Mouse (Mus musculus): ENCODE data around the gene Samd10.

Samd10 gene

DNA sequence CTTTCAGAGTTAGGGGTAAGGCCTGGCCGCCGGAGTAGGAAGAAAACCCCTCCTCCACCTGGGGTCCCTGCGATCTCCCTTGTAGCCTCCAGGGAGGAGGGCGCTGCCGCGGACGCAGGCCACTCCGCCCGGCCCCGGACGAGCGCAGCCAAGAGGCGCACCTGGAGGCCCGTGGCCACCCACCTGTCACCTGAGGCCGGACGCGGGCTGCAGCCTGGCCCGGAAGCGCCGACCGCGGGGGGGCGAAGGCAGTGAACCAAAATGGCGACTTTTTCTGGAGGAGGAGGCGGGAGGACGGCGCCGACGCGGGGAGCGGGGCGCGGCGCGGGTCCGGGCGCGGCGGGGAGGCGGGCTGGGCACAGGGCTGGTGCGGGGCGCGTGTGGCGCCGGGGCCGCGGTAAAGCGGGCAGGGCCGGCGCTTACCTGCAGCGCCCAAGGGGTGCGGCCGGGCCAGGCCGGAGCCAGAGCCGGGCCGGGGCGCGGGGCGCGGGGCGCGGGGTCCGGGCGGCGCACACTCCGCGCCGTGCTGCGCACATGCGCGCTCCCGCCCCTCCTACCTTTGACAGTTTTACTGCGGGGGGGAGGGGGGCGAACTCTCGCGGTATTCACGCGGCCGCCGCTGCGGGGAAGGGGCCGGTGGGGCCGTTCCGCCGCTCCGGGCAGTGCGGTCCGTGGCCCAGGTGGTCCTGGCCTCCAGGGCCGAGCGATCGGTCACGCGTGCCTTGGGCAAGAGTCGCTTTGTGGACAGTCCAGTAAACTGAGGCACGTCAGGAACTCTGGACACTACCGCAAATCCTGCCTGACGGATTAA lies 6.6 kb downstream of the Samd10 start, which contains the start of gene Zfp512b:
Zfp512b (minus strand) TSS at position 573 of the 811 bp plus-strand sequence.
- peak; percentile 66 for DNase-seq (ENCODE audit: low spot score)

DNA sequence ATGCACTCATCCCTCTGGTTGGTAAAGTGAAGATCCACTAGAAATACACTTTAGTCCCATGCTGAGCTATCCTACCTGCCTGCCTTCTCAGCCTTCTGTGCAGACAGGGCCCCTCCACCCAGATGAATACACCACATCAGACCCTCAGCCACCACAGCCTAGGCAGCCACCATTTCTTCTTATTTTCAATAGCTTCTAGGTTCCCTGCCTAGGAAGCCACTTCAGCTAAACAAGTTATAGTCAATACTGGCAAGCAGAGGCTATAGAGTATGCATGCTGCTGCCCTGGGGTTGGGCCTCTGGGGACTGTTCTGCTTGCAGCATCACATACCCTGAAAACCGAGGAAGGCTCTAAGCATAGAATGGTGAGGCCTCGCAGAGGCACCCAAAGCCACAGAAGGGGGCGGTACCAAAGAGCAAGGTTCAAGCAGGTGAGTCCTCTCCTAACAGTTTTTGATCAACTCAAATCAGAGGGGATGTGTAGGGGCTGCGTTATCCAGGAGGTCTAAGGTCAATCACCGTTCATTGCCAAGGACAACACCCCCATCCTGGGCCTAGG lies 7.4 kb downstream of the Samd10 start, which contains the start of gene Prpf6:
Prpf6 (plus strand) TSS at position 341 of the 558 bp plus-strand sequence.
- no peak for DNase-seq (ENCODE audit: low spot score)

DNA sequence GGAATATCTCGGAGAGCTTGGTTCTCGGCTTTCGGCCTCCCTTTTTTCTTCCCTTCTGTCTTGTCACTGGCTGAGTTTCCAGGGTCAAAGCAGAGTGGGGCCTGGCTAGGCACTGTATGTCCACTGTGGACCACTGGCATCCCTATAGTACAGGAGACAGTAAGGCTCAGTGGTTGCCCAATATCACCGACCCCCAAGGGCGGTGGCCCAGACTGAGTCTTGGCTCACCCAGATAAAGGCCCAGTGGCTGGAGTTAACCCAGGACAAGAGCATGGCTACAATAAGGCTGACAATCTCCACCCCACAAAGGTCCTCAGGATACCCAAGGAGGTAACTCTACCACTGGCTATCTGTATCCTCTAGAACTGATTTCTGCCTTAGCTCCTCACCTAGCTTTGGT lies 8.5 kb downstream of the Samd10 start:
- DNase-seq (ENCODE audit: low spot score), result no peak

DNA sequence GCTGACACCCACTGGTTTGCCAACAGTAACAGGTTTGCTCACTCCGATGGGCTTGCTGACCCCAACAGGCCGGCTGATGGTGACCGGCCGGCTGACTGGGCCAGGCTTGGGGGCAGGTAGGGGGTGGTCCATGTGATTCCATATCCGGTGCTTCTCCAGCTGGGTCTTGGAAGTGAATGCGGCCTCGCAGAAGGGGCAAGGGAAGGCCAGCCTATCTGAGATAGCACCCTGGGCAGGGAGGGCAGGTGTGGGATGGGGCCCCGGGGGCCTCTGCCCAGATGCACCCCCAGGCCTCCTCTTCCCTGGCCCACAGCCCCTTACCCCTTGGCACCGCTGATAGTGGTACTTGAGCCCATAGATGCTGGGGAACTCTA lies 9.3 kb downstream of the Samd10 start:
- no peak for DNase-seq (ENCODE audit: low spot score)

DNA sequence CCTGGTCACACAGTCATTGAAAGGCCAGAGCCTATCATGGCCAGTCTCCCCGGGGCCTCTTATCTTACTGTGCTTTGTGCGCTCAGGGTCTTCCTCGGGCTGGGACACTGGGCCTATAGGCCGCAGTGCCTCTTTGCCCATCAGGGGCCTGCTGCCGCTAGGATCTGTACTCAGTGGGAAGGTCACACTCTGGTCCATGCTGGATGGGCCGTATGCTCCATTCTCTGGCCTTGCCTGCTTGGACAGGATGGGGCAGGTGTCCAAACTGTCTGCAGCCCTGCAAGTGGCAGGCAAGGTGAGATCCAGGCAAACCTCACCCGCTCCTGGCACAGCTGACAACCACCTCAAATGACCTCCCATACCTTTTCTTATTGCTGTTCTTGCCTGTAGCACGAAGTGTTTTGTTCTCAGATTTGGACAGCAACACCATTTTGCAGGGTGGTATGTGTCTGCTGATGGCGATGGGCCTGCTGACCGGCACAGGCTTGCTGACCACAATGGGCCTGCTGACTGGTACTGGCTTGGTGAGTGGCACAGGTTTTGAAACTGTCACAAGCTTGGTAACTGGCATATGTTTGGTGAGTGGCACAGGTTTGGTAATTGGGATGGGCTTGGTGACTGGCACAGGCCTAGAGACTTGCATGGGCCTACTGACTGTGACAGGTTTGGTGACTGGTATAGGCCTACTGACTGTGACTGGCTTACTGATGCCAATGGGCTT lies 9.8 kb downstream of the Samd10 start:
- no peak for DNase-seq (ENCODE audit: low spot score)

DNA sequence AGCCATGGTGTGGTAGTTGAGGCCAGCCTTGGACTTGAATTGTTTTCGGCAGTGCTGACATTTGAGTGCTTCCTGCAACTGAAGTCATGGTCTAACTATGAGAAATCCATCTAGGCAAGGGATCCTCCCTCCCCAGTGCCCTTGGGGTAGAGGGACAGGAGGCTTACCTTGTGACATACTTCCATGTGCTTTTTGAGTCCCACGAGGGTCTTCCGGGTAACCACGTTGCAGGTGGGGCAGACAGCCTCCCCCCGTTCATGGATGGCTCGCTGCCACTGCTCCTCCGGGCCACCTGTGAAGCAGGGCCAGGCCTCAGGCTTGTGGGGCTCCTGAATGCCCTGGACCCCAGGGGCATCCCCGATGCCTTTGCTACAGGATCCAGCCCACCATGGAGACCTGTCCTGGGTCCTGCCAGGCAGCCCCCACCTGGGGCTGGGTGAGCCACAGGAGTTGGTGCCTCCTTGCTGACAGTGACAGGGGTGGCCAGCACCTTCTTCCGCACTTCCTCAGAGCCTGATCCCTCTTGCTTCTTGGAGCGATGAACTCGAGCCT lies 10.7 kb downstream of the Samd10 start:
- no peak for DNase-seq (ENCODE audit: low spot score)

DNA sequence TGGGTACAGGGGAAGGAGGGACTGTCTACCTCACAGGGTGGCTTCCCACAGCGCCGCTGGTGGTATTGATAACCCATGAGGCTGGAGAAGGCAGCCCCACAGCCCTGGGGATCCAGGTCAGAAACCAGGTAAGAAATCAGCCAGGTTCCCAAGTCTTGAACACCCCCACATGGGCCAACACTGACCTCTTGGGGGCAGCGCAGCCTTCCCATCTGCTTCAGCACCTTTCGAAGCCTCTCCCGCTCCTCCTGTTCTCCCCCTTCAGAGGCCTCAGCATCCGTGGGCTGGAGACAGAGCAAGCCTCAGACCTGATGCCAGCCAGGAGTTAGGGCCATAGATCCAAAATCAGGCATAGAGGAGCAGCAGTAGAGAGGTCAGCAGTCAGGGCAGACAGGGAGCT lies 11.2 kb downstream of the Samd10 start:
- no peak for DNase-seq (ENCODE audit: low spot score)

DNA sequence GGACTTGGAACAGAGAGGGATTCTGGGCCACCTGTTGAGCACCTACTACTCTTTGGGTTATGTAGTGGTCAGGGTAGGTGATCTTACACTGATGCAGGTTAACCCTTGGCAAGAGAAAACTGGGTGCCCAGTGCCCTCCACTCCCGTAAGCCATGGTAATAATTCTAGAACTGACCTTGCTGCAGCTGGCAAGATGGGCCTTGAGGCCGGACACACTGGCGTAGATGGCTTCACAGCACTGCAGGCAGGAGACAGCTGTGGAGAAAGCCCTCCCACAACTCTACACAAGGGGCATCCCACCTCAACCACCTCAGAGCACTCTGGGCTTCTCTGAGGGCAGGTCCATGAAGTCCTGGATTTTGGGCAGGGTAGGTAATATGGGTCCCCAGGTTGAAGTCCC lies 12.9 kb downstream of the Samd10 start:
- no peak for DNase-seq (ENCODE audit: low spot score)

DNA sequence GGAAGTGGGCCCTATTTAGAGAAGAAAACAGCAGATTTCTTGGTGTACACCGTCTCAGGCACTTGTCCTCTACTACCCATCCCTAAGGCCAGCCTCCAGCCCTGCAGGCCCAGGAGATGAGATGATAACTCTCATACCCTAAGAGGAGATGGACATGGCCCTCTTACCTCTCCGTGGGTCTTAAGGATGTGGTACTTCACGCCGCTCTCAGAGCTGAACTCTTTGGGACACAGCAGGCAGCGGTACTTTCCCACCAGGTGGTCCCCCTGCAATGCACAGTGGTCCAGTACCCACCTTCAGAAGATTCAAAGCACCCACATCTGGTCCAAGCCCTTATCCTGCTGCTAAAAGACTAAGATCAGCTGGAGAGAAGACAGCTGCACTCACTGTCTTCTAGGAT lies 13.5 kb downstream of the Samd10 start:
- DNase-seq (ENCODE audit: low spot score), result no peak

DNA sequence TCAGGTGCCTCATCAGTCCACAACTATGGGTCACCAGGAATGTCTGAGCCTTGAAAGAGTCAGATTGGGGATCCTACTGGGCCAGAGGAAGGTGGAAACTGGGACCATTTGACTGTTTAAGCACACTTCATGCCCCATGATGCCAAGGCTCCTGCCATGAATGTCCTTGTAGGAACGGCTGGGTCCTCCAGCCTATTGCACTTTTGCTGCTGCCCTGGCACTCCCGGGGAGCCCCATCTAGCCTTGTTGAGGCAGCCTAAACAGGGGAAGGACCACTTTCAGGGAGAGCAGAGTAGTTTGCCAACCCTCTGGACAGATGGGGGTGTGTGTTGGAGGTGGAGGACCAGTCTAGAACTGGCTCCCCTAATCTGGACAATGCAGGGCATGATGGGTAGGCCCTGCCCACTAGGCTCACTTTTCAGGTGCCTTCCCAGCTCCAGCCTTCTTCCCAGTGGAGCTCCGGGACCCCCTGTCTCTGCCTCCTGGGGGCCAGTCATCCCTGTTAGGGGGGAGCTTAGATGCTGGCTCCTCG lies 14.5 kb downstream of the Samd10 start, which contains the start of gene Uckl1:
Uckl1 (minus strand) TSS at position 482 of the 532 bp plus-strand sequence.
- DNase-seq (ENCODE audit: low spot score), result no peak

DNA sequence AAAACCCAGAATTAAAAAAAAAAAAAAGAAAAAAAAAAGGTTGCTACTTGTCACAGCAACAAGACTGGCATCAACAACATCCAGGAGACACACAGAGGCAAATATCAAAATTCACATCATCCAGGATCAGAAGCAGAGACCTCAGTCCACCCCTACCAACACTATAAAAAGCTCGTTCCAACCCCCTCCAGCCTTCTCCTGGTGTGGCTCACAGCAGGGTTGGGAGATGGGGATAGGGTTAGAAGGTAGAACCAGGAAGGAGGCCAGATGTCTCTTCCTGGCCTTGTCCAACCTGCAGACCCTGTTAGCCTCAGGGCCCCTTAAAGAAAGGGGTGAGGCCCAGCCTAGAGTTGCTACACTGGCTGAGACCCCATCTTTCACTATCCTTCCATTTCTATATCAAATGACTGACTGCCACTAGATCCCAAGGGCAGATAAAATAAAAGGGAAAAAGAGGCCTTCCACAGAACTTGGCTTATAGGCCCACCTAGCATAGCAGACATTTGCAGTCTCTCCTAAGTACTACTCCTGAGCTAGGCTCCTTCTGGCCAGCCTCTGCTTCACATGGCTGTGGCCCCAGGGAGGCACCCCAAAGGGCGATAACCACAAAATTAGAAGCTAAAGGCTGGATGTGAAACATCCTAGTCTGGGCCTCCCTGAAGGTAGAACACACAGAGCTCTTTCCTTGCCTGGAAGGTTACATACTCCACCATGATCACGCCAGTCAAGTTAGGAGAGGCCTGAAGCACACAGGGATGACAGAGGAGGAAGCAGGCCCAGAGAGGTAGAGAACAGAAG lies 15.4 kb downstream of the Samd10 start:
- DNase-seq (ENCODE audit: low spot score), result no peak

DNA sequence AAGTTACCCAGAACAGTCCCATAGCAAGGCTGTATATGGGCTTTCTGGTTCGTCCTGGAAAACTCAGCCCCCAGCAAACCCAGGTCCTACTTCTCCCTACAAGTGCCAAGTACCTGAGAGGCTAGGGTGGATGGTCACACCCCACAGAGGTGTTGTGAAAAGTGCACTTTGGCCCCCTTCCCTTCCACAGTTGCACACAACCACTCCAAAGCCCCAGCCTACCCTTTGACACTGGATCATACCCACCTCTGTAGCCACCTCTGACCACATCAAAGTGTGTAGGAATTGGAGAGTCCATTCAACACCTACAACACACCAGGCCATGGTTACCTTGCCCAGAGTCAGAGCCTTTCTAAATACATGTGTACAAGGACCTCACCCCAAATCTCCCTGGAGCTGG lies 16.1 kb downstream of the Samd10 start:
- no peak for DNase-seq (ENCODE audit: low spot score)

DNA sequence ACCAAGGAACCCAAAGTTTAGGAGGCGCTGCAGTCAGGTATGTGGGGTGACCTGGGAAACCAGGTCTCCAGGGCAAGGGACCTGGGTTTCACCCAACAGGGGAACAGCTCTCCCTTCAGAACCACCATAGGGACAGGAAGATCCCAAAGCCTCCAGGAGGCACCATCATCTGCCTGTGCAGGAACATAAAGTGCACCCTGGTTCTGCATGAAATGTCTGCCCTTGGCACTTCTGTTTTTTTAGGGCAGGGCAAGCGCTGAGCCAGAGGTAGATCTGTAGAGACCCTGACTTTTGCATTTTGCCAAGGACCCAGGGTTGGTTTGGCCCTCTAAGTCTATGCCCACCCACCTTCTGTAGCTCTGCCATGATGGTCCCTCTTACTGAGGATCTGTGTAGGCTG lies 16.7 kb downstream of the Samd10 start:
- no peak for DNase-seq (ENCODE audit: low spot score)

DNA sequence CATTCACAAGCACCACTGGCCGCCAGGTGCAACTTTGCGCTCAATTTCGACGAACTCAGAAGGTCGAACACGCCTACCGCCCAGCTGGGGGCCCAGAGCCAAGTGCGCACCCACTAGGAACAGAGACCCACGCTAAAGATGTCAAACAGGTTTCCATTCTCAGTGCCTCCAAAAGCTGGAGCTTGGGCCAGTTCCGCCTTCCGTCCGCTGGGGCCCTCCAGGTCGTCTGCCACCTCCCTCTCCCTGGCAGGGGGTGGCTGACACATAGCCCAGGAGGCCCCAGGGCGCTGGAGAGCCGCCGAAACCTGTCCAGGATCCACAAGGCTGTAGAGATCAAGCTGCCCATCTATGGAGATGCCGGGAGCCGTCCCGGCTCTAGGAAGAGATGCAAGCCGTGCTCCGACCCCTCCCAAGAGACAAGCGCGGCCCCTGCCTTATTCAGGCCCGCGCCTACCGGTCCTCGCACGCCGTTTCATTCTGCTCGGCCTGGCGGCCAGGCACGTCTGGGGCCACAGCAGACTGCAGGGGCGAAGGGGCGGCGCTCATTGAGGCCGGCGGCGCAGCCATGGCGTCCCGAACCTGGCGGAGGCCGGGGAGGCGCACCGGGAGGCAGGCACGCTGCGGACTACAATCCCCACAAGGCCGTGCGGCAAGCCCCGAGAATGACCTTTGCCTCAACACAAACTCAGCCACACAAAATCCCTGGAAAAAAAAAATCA lies 17.5 kb downstream of the Samd10 start:
- DNase-seq (ENCODE audit: low spot score), result peak; percentile 87

DNA sequence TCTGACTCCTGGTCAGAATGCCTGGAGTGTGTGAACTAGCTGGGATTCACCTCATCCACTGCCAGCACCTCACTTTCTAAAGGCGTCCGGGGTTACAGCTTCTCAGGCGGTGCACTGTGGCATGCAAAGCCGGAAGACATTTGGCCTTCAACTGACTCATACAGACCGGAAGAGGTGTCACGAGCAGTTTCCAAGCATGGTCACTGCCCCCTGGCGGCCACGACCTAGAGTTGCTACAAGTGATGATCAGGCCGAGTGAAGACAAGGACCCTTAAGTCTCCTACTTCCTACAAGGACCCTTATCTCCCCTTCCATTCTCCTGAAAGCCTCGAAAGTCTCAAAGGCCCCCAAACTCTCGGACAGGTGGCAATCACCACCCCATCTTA lies 18.0 kb downstream of the Samd10 start:
- peak; percentile 89 for DNase-seq (ENCODE audit: low spot score)

DNA sequence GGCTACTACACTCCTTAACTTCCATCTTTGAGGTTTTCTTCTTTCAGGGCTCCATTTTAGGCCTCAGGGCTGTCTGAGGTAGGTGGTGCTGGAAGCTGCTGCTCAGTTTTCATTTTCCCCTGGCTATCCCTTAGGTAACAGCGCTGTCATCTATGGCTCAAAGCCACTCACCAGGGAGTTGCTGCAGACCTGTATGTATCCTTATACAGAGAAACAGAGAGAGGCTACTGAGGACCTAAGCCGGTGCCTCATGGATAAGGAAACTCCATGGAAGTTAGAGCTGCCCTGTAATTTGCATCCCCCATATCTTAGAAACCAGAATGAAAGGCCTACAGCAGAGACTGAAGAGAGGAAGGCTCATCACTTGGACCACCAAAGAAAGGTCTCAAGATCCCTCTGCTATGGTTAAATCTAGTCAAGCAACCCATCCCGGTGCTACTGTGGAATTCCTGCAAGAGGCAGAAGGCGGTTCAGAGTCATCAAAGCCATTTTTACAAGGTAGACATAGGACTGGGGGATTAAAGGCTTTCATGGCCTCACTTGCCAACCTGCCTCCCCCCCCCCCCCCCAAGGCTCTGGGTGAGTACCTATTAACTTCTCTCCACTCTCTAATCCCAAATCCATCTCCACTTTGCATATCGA lies 18.8 kb downstream of the Samd10 start:
- no peak for DNase-seq (ENCODE audit: low spot score)

DNA sequence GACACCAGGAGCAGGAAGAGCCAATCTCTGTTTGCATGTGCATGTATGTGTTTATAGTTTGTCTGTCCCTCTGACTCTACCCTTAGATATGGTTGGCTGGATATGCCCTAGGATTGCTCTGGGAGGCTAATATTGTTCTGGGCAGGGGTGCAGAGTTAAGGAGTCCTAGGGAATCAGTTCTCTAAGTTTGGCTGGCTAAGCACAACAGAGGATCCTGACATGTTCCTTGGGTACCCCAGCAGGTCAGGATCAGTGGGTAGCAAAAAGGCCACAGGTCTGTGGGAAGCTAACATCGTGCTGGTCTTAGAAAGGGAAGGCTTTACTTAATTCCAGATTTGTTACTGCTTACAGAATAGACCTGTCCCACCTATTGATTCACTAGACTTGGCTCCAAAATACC lies 19.3 kb downstream of the Samd10 start:
- DNase-seq (ENCODE audit: low spot score), result no peak

DNA sequence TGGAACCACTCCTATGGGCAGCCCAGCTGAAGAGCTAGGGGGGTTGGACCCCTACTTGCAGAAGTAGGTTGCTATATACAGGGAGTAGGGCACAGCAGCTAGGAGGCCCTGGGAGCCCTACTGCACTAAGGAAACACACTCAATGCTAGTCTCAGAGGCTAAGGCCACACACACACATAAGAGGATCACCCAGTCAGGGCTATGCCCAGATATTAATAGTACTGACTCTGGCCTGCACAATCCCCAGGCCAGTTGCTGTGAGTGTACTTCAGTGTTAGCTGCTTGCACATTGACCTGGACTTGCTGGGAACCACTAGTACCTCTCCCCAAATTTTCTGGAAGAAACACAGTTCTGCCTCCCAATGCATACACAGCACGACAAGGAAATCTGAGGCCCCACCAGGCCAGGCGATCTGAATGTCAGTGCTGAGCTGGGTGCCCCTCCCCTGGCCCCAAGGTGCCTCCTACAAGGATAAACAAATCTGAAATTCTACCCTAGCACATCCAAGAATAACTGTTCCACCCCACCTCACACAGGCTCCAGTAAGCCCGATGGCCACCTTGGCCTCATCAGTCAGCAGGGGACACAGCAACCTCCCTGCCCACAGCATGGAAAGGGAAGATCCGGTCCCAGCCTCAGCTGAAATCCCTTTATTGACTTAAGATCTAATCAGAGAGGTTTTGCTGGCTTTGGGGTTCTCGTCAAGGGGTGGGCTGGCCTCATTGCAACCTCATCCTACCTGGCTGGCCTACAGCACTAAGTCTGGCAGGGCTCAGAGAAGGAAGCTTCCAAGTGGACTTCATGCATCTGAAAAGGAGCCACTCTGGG lies 20.0 kb downstream of the Samd10 start:
- no peak for DNase-seq (ENCODE audit: low spot score)

DNA sequence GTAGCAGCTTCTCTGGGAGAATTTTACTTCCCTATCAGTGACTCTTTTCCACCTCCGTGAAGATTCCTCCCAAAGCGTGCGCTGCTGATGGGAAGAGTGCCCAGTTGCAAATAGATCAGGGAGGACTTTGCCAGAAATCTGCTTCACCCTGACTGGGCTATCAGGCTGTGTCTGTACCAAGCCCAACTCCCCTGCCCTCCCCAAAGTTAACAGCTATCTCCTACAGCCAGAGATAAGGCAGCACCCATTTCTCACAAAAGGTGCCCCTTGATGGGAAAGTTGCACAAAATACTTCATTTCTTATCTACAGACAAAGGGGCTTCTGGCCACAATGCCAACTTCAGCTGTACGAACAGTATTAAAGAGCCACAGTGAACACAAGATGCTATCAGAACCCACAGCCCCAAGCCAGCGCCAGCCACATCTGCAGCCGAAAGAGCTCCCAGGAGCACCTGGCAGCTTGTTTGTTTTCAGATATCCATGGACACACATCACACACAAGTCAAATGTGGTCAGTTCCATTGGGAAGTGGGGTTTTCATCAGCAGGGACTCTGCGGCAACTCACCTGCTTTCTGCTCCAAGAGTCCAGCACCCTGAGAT lies 20.9 kb downstream of the Samd10 start:
- DNase-seq (ENCODE audit: low spot score), result no peak
